Mouse (Mus musculus): ENCODE measurements around the gene Ankzf1. TPM values are rescaled to one million over a fixed set of nuclear protein-coding genes. Genes with fewer than 3 reads are reported as not detected.
A peak's percentile ranks its signal among the peaks of the same experiment; 100 is the strongest.

The Ankzf1 gene
- polyA plus RNA-seq, 1 experiment from 2014 or later = 16.8 TPM

GRCm38 (mm10) chr1:75217893-75218226, 25.9 kb downstream of the Ankzf1 start:
- Histone ChIP-seq H3K9ac (ENCODE audit: low read depth, low read length) (0 out of 2 replicates have a peak overlapping the region, but pooled peaks have one; percentile 52), H3K9me3 (ENCODE audit: control insufficient read depth, low read length) (no peaks in the 10 kb centered on the region), H3K4me3 (ENCODE audit: low read depth, low read length) (peak overlapping the region; percentile 57), H3K27ac (replicated peaks; ENCODE audit: low read depth, low read length) (no peak overlapping the region), H3K27me3 (replicated peaks; ENCODE audit: control insufficient read depth, insufficient read depth, low read length) (peaks cover 53% of the 10 kb centered on the region), H3K4me2 (ENCODE audit: low read depth, low read length) (peak overlapping the region; percentile 95), H3K36me3 (ENCODE audit: control insufficient read depth, insufficient read depth, low read length) (peaks cover 32% of the 10 kb centered on the region), H3K4me1 (ENCODE audit: control insufficient read depth, insufficient read depth, low read length) (peaks cover 7% of the 10 kb centered on the region; the same call in 1 of the 2 replicates)
- DNase-seq (ENCODE audit: low spot score) (no peak), ATAC-seq (ENCODE audit: low read depth) (no peak; the same call in 1 of the 2 replicates)
- WGBS = under 1% methylated on average over 6 of the region's 6 CpGs

- WGBS = 2% methylated on average over 38 of the region's 38 CpGs
- peaks cover 53% of the 10 kb centered on the region for H3K27me3 ChIP-seq (replicated peaks; ENCODE audit: control insufficient read depth, insufficient read depth, low read length)
- no peak overlapping the region for H3K27ac ChIP-seq (replicated peaks; ENCODE audit: low read depth, low read length)
Observed at GRCm38 (mm10) chr1:75218227-75219001, 26.5 kb downstream of the Ankzf1 start.

GRCm38 (mm10) chr1:75219078-75219477, 27.1 kb downstream of the Ankzf1 start:
- Histone ChIP-seq H3K9me3 (ENCODE audit: control insufficient read depth, low read length) (no peaks in the 10 kb centered on the region), H3K27me3 (replicated peaks; ENCODE audit: control insufficient read depth, insufficient read depth, low read length) (peaks cover 53% of the 10 kb centered on the region), H3K4me1 (ENCODE audit: control insufficient read depth, insufficient read depth, low read length) (peaks cover 7% of the 10 kb centered on the region; the same call in 1 of the 2 replicates), H3K9ac (ENCODE audit: low read depth, low read length) (peak overlapping the region; percentile 52), H3K4me3 (ENCODE audit: low read depth, low read length) (peak overlapping the region; percentile 57), H3K27ac (replicated peaks; ENCODE audit: low read depth, low read length) (no peak overlapping the region), H3K36me3 (ENCODE audit: control insufficient read depth, insufficient read depth, low read length) (peaks cover 20% of the 10 kb centered on the region), H3K4me2 (ENCODE audit: low read depth, low read length) (peak overlapping the region; percentile 95)
- ATAC-seq (ENCODE audit: low read depth) (peak; percentile 93), DNase-seq (ENCODE audit: low spot score) (peak; percentile 89)
- 0% methylated on average over 18 of the region's 24 CpGs for WGBS

More at GRCm38 (mm10) chr1:75218227-75219001, 26.5 kb downstream of the Ankzf1 start:
- Histone ChIP-seq H3K4me3 (ENCODE audit: low read depth, low read length) (peak overlapping the region; percentile 57), H3K36me3 (ENCODE audit: control insufficient read depth, insufficient read depth, low read length) (peaks cover 27% of the 10 kb centered on the region), H3K9ac (ENCODE audit: low read depth, low read length) (peak overlapping the region; percentile 52), H3K4me1 (ENCODE audit: control insufficient read depth, insufficient read depth, low read length) (peaks cover 7% of the 10 kb centered on the region; the same call in 1 of the 2 replicates), H3K4me2 (ENCODE audit: low read depth, low read length) (peak overlapping the region; percentile 95), H3K9me3 (ENCODE audit: control insufficient read depth, low read length) (no peaks in the 10 kb centered on the region)
- ATAC-seq (ENCODE audit: low read depth) = peak; percentile 64
- peak; percentile 47 for DNase-seq (ENCODE audit: low spot score)

- Histone ChIP-seq H3K9me3 (ENCODE audit: control insufficient read depth, low read length) (no peaks in the 10 kb centered on the region), H3K27ac (replicated peaks; ENCODE audit: low read depth, low read length) (no peak within 1 kb of the TSS), H3K27me3 (replicated peaks; ENCODE audit: control insufficient read depth, insufficient read depth, low read length) (peaks cover 53% of the 10 kb centered on the region), H3K9ac (ENCODE audit: low read depth, low read length) (peak within 1 kb of the TSS; percentile 52), H3K4me3 (ENCODE audit: low read depth, low read length) (peak within 1 kb of the TSS; percentile 57), H3K36me3 (ENCODE audit: control insufficient read depth, insufficient read depth, low read length) (peaks cover 16% of the 10 kb centered on the region), H3K4me1 (ENCODE audit: control insufficient read depth, insufficient read depth, low read length) (peaks cover 7% of the 10 kb centered on the region; the same call in 1 of the 2 replicates), H3K4me2 (ENCODE audit: low read depth, low read length) (peak within 1 kb of the TSS; percentile 95)
- no peak for DNase-seq (ENCODE audit: low spot score)
- under 1% methylated on average over 22 of the region's 34 CpGs for WGBS
- ATAC-seq (ENCODE audit: low read depth) = peak; percentile 41
Observed at GRCm38 (mm10) chr1:75219531-75219930, 27.6 kb downstream of the Ankzf1 start, which contains the start of gene Tuba4a. Gene Tuba4a (minus strand): TSS chr1:75219865.

GRCm38 (mm10) chr1:75221538-75221937, 29.6 kb downstream of the Ankzf1 start:
- Histone ChIP-seq H3K9ac (ENCODE audit: low read depth, low read length) (no peak overlapping the region), H3K27me3 (replicated peaks; ENCODE audit: control insufficient read depth, insufficient read depth, low read length) (peaks cover 52% of the 10 kb centered on the region), H3K9me3 (ENCODE audit: control insufficient read depth, low read length) (no peaks in the 10 kb centered on the region), H3K4me1 (ENCODE audit: control insufficient read depth, insufficient read depth, low read length) (peaks cover 7% of the 10 kb centered on the region; the same call in 1 of the 2 replicates), H3K4me2 (ENCODE audit: low read depth, low read length) (no peak overlapping the region), H3K4me3 (ENCODE audit: low read depth, low read length) (no peak overlapping the region), H3K27ac (replicated peaks; ENCODE audit: low read depth, low read length) (no peak overlapping the region), H3K36me3 (ENCODE audit: control insufficient read depth, insufficient read depth, low read length) (no peaks in the 10 kb centered on the region)
- ATAC-seq (ENCODE audit: low read depth) = no peak
- WGBS = 69% methylated on average over 3 of the region's 3 CpGs
- no peak for DNase-seq (ENCODE audit: low spot score)

- Histone ChIP-seq H3K9ac (ENCODE audit: low read depth, low read length) (no peak overlapping the region), H3K9me3 (ENCODE audit: control insufficient read depth, low read length) (no peaks in the 10 kb centered on the region), H3K4me3 (ENCODE audit: low read depth, low read length) (no peak overlapping the region), H3K36me3 (ENCODE audit: control insufficient read depth, insufficient read depth, low read length) (no peaks in the 10 kb centered on the region), H3K27me3 (replicated peaks; ENCODE audit: control insufficient read depth, insufficient read depth, low read length) (peaks cover 39% of the 10 kb centered on the region), H3K4me2 (ENCODE audit: low read depth, low read length) (no peak overlapping the region), H3K4me1 (ENCODE audit: control insufficient read depth, insufficient read depth, low read length) (peaks cover 7% of the 10 kb centered on the region; the same call in 1 of the 2 replicates), H3K27ac (replicated peaks; ENCODE audit: low read depth, low read length) (no peak overlapping the region)
- DNase-seq (ENCODE audit: low spot score) (no peak), ATAC-seq (ENCODE audit: low read depth) (no peak)
- 69% methylated on average over 6 of the region's 6 CpGs for WGBS
Observed at GRCm38 (mm10) chr1:75222926-75223325, 31.0 kb downstream of the Ankzf1 start.

GRCm38 (mm10) chr1:75223532-75223931, 31.6 kb downstream of the Ankzf1 start:
- no peak overlapping the region for H3K9ac ChIP-seq (ENCODE audit: low read depth, low read length)
- no peak overlapping the region for H3K4me2 ChIP-seq (ENCODE audit: low read depth, low read length)
- ATAC-seq (ENCODE audit: low read depth) = no peak
- H3K27me3 ChIP-seq (replicated peaks; ENCODE audit: control insufficient read depth, insufficient read depth, low read length) = peaks cover 33% of the 10 kb centered on the region
- no peak overlapping the region for H3K27ac ChIP-seq (replicated peaks; ENCODE audit: low read depth, low read length)
- no peak overlapping the region for H3K4me3 ChIP-seq (ENCODE audit: low read depth, low read length)
- no peak for DNase-seq (ENCODE audit: low spot score)
- no peaks in the 10 kb centered on the region for H3K9me3 ChIP-seq (ENCODE audit: control insufficient read depth, low read length)
- peaks cover 3% of the 10 kb centered on the region; the same call in 1 of the 2 replicates for H3K4me1 ChIP-seq (ENCODE audit: control insufficient read depth, insufficient read depth, low read length)
- no peaks in the 10 kb centered on the region for H3K36me3 ChIP-seq (ENCODE audit: control insufficient read depth, insufficient read depth, low read length)
- 63% methylated on average over 6 of the region's 6 CpGs for WGBS

- Histone ChIP-seq H3K27ac (replicated peaks; ENCODE audit: low read depth, low read length) (no peak overlapping the region), H3K4me3 (ENCODE audit: low read depth, low read length) (no peak overlapping the region), H3K27me3 (replicated peaks; ENCODE audit: control insufficient read depth, insufficient read depth, low read length) (peaks cover 13% of the 10 kb centered on the region), H3K4me1 (ENCODE audit: control insufficient read depth, insufficient read depth, low read length) (no peaks in the 10 kb centered on the region), H3K9me3 (ENCODE audit: control insufficient read depth, low read length) (no peaks in the 10 kb centered on the region), H3K9ac (ENCODE audit: low read depth, low read length) (no peak overlapping the region), H3K36me3 (ENCODE audit: control insufficient read depth, insufficient read depth, low read length) (no peaks in the 10 kb centered on the region), H3K4me2 (ENCODE audit: low read depth, low read length) (no peak overlapping the region)
- no peak for ATAC-seq (ENCODE audit: low read depth)
- 60% methylated on average over 3 of the region's 3 CpGs for WGBS
- no peak for DNase-seq (ENCODE audit: low spot score)
Observed at GRCm38 (mm10) chr1:75225473-75225872, 33.5 kb downstream of the Ankzf1 start.

Measured in embryonic facial prominence, embryonic 14.5 days (tissue).